Mouse (Mus musculus): ENCODE measurements around the gene Tbk1. TPM values are rescaled to one million over a fixed set of nuclear protein-coding genes. Genes with fewer than 3 reads are reported as not detected.

Tbk1 gene
- polyA plus RNA-seq, 1 experiment from 2014 or later: 28.2 TPM

GRCm38 (mm10) chr10:121615146-121615870, 28.7 kb upstream of the Tbk1 start:
- no peaks in the 10 kb centered on the region for H3K27me3 ChIP-seq (replicated peaks)
- H3K4me1 ChIP-seq: no peaks in the 10 kb centered on the region
- H3K4me2 ChIP-seq: no peak overlapping the region
- H3K4me3 ChIP-seq (replicated peaks): no peak overlapping the region
- ATAC-seq (ENCODE audit: low FRiP score): no peak
- H3K9me3 ChIP-seq (replicated peaks): no peaks in the 10 kb centered on the region
- no peak overlapping the region for H3K27ac ChIP-seq (replicated peaks)
- WGBS: 94% methylated on average over 13 of the region's 13 CpGs
- peaks cover 75% of the 10 kb centered on the region for H3K36me3 ChIP-seq
- no peak overlapping the region for H3K9ac ChIP-seq (replicated peaks)

DNA sequence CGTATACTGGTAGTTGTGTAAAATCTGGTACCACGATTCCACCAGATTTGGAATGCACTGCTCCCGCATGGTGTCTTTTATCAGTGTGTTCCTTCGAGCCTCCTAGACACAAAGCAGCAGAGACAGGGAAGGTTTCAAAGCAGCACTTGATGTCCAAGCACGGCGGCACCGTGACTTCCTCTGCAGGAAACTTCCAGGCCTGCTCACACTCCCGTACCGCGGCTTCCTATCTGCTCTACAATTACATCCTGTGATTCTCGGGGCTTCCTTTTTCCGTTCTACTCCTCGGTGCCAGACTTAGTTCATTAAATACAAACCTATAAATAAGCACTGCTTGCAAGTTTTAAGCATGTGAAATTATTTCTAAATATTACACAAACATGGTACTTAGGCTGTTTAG, 27.0 kb upstream of the Tbk1 start:
- no peaks in the 10 kb centered on the region for H3K27me3 ChIP-seq (replicated peaks)
- 92% methylated on average over 13 of the region's 13 CpGs for WGBS
- H3K9me3 ChIP-seq (replicated peaks): no peaks in the 10 kb centered on the region
- ATAC-seq (ENCODE audit: low FRiP score): no peak
- H3K27ac ChIP-seq (replicated peaks): no peak overlapping the region
- H3K36me3 ChIP-seq: peaks cover 85% of the 10 kb centered on the region
- no peak overlapping the region for H3K9ac ChIP-seq (replicated peaks)
- no peaks in the 10 kb centered on the region for H3K4me1 ChIP-seq
- no peak overlapping the region for H3K4me3 ChIP-seq (replicated peaks)
- H3K4me2 ChIP-seq: no peak overlapping the region

- 91% methylated on average over 6 of the region's 6 CpGs for WGBS
- Histone ChIP-seq H3K27ac (replicated peaks) (no peak overlapping the region), H3K9ac (replicated peaks) (no peak overlapping the region), H3K4me2 (no peak overlapping the region), H3K9me3 (replicated peaks) (no peaks in the 10 kb centered on the region), H3K27me3 (replicated peaks) (no peaks in the 10 kb centered on the region), H3K4me1 (no peaks in the 10 kb centered on the region), H3K4me3 (replicated peaks) (no peak overlapping the region), H3K36me3 (peaks cover 84% of the 10 kb centered on the region)
- no peak for ATAC-seq (ENCODE audit: low FRiP score)
Measured at GRCm38 (mm10) chr10:121612448-121612847, 25.9 kb upstream of the Tbk1 start.

DNA sequence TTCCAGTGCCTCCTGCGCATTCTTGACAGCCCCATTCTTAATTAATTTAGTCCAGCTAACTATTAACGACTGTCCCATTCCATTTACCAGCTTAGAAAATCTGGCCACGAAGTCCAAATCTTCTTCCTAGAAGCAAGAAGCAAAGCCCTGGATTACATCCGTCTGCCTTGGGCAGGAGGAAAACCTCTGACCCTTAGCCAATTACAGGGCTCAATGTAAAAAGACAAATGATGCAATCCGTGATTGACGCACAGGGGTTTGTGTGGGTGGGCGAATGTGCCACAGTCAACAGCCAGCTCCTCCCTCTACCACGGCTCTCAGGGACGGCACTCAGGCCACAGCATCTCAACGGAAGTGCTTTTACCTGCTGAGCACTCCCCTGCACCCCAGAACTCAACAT, 25.0 kb upstream of the Tbk1 start:
- Histone ChIP-seq H3K4me1 (no peaks in the 10 kb centered on the region), H3K9ac (replicated peaks) (no peak overlapping the region), H3K4me2 (no peak overlapping the region), H3K36me3 (peaks cover 84% of the 10 kb centered on the region), H3K9me3 (replicated peaks) (no peaks in the 10 kb centered on the region), H3K27me3 (replicated peaks) (no peaks in the 10 kb centered on the region), H3K4me3 (replicated peaks) (no peak overlapping the region), H3K27ac (replicated peaks) (no peak overlapping the region)
- WGBS: 84% methylated on average over 10 of the region's 10 CpGs
- ATAC-seq (ENCODE audit: low FRiP score): no peak

- ATAC-seq (ENCODE audit: low FRiP score): no peak
- H3K9ac ChIP-seq (replicated peaks): no peak overlapping the region
- no peaks in the 10 kb centered on the region for H3K9me3 ChIP-seq (replicated peaks)
- H3K4me2 ChIP-seq: no peak overlapping the region
- H3K27me3 ChIP-seq (replicated peaks): no peaks in the 10 kb centered on the region
- peaks cover 88% of the 10 kb centered on the region for H3K36me3 ChIP-seq
- WGBS: 97% methylated on average over 10 of the region's 10 CpGs
- no peaks in the 10 kb centered on the region for H3K4me1 ChIP-seq
- no peak overlapping the region for H3K27ac ChIP-seq (replicated peaks)
- no peak overlapping the region for H3K4me3 ChIP-seq (replicated peaks)
Measured at GRCm38 (mm10) chr10:121608177-121608576, 21.6 kb upstream of the Tbk1 start.

- Histone ChIP-seq H3K4me2 (no peak overlapping the region), H3K9ac (replicated peaks) (no peak overlapping the region), H3K27me3 (replicated peaks) (no peaks in the 10 kb centered on the region), H3K4me3 (replicated peaks) (no peak overlapping the region), H3K4me1 (no peaks in the 10 kb centered on the region), H3K36me3 (peaks cover 88% of the 10 kb centered on the region), H3K9me3 (replicated peaks) (no peaks in the 10 kb centered on the region), H3K27ac (replicated peaks) (no peak overlapping the region)
- ATAC-seq (ENCODE audit: low FRiP score): no peak
- 94% methylated on average over 13 of the region's 13 CpGs for WGBS
Measured at GRCm38 (mm10) chr10:121604632-121605344, 18.2 kb upstream of the Tbk1 start.

GRCm38 (mm10) chr10:121603556-121603955, 17.0 kb upstream of the Tbk1 start:
- 93% methylated on average over 4 of the region's 4 CpGs for WGBS
- Histone ChIP-seq H3K9ac (replicated peaks) (no peak overlapping the region), H3K4me1 (no peaks in the 10 kb centered on the region), H3K27ac (replicated peaks) (no peak overlapping the region), H3K4me3 (replicated peaks) (no peak overlapping the region), H3K36me3 (peaks cover 91% of the 10 kb centered on the region), H3K4me2 (no peak overlapping the region), H3K9me3 (replicated peaks) (no peaks in the 10 kb centered on the region), H3K27me3 (replicated peaks) (no peaks in the 10 kb centered on the region)
- ATAC-seq (ENCODE audit: low FRiP score): no peak

DNA sequence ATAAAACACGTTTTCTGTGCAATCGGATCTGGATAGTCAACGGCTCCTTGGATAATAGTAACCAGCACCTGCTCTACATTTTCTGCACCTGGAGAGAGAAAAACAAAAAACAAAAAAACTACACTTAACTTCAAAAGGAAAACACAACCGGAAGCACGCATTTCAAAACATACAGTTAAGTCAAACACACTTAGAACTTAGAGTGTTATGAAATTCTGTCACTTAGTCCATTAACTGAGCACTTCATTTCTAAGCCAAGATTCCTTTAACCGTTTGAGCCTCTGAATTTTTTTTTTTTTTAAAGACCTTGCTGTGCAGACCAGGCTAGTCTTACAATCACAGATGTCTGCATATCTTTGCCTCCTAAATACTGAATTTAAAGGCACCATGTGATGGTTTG, 14.7 kb upstream of the Tbk1 start:
- Histone ChIP-seq H3K27ac (replicated peaks) (no peak overlapping the region), H3K4me3 (replicated peaks) (no peak overlapping the region), H3K36me3 (peaks cover 90% of the 10 kb centered on the region), H3K27me3 (replicated peaks) (no peaks in the 10 kb centered on the region), H3K9ac (replicated peaks) (no peak overlapping the region), H3K4me2 (no peak overlapping the region), H3K4me1 (no peaks in the 10 kb centered on the region), H3K9me3 (replicated peaks) (no peaks in the 10 kb centered on the region)
- 82% methylated on average over 6 of the region's 6 CpGs for WGBS
- no peak for ATAC-seq (ENCODE audit: low FRiP score)

DNA sequence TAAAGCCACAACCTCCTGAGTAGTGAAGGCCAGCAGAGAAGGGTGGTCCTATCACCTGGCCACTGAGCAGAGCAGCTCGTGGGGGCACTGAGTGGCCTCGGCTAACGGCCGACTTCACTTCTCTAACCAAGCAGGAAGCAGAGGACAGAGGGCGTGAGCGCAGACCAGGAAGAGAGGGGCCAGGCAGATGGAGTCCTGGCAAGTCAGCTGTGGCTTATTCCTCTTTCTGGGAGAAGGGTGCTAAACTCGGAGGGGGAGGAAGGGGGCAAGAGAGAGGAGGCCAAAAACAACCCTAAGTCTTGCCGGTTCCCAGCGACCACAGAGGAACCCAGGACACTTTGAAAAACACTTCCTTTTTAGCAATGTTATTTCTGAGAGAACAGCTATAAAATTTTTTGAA, 10.0 kb upstream of the Tbk1 start:
- no peak overlapping the region for H3K27ac ChIP-seq (replicated peaks)
- H3K4me2 ChIP-seq: no peak overlapping the region
- no peak overlapping the region for H3K9ac ChIP-seq (replicated peaks)
- WGBS: 90% methylated on average over 9 of the region's 9 CpGs
- H3K4me3 ChIP-seq (replicated peaks): no peak overlapping the region
- H3K36me3 ChIP-seq: peaks cover 62% of the 10 kb centered on the region
- no peaks in the 10 kb centered on the region for H3K4me1 ChIP-seq
- no peaks in the 10 kb centered on the region for H3K27me3 ChIP-seq (replicated peaks)
- ATAC-seq (ENCODE audit: low FRiP score): no peak
- no peaks in the 10 kb centered on the region for H3K9me3 ChIP-seq (replicated peaks)

GRCm38 (mm10) chr10:121591106-121591505, 4.5 kb upstream of the Tbk1 start:
- no peak overlapping the region for H3K9ac ChIP-seq (replicated peaks)
- peaks cover 28% of the 10 kb centered on the region for H3K36me3 ChIP-seq
- H3K27ac ChIP-seq (replicated peaks): no peak overlapping the region
- no peaks in the 10 kb centered on the region for H3K27me3 ChIP-seq (replicated peaks)
- whole genome bisulfite sequencing: 95% methylated on average over 14 of the region's 14 CpGs
- no peak for ATAC-seq (ENCODE audit: low FRiP score)
- no peak overlapping the region for H3K4me3 ChIP-seq (replicated peaks)
- H3K9me3 ChIP-seq (replicated peaks): no peaks in the 10 kb centered on the region
- peaks cover 4% of the 10 kb centered on the region; the same call in 1 of the 2 replicates for H3K4me1 ChIP-seq
- no peak overlapping the region for H3K4me2 ChIP-seq

- no peak for ATAC-seq (ENCODE audit: low FRiP score)
- Histone ChIP-seq H3K27ac (replicated peaks) (peak overlapping the region; percentile 69; the same call in 1 of the 2 replicates), H3K4me2 (peak overlapping the region; percentile 82), H3K9ac (replicated peaks) (peak overlapping the region; percentile 89; the same call in 1 of the 2 replicates), H3K9me3 (replicated peaks) (no peaks in the 10 kb centered on the region), H3K4me3 (replicated peaks) (peak overlapping the region; percentile 85), H3K36me3 (peaks cover 30% of the 10 kb centered on the region), H3K27me3 (replicated peaks) (no peaks in the 10 kb centered on the region), H3K4me1 (peaks cover 17% of the 10 kb centered on the region)
- 67% methylated on average over 6 of the region's 6 CpGs for WGBS
Measured at GRCm38 (mm10) chr10:121587371-121587840, 819 bp upstream of the Tbk1 start.
